Mouse (Mus musculus): ENCODE data around the gene Lrig2.

GRCm38 (mm10) chr3:104480946-104481719 lies 30.6 kb downstream of the Lrig2 start:
- TF ChIP-seq ZC3H11A (IDR thresholded peaks at IDR 0.05; ENCODE audit: borderline replicate concordance, low read depth, low read length), result no peak
- TF ChIP-seq HCFC1 (IDR thresholded peaks at IDR 0.05; ENCODE audit: borderline replicate concordance, insufficient read depth, low read length), result no peak
- no peak for TF ChIP-seq ZNF384 (IDR thresholded peaks at IDR 0.05; ENCODE audit: low read depth, low read length)
- TF ChIP-seq CHD2 (IDR thresholded peaks at IDR 0.05; ENCODE audit: low read depth, low read length), result no peak
